Mouse (Mus musculus) thymus, postnatal 10 days (tissue): ENCODE results near the gene 2310061I04Rik.

ENCODE experiments used
- DNase-seq, 2 experiments: peaks; one replicate each; pipeline ENCODE4 v3.0.0; 2021; ENCODE audit warnings: low spot score in 2 of 2

2310061I04Rik gene

DNA sequence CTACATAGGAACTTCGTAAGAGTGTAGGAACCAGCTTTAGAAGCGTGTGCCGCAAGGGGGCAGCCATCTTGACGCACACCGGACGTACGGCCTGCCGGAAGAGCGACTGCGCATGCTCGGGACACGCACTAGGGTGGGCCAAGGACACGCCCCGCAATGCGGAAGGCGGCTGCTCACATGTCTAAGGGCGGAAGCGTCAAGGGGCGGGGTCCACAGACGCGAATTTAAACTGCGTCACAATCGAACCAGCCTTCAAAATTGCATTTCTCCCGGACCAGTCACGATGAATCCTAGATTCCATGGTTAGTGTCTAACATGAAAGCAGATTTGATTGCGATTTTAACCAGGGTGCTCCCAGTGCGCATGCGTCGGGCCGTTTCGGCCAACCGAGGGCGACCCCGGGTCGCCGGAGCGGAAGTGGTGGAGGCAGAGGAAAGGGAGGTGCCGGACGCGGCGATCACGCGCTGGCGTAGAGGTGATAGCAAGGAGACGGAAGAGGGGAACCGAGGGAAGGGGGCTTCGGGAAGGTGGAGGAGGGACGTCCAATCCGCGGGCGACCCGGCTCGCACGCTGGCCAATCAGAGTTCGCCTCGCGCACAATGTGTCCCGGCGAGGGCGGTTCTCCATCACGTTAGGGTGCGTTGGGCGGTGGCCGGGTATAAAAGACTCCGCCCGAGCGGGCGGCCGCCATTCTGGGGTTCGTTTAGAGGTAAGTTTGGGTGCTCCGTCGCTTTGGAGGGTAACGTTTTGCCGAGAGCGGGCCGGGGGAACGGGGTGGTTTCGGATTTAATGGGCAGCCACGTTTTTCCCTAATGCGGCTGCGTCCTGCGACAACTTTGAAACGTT lies 19.3 kb upstream of the 2310061I04Rik start, which contains the start of the genes Mrps18b and Ppp1r10:
Gene Mrps18b (minus strand): TSS at position 93 of the 846 bp plus-strand sequence.
Gene Ppp1r10 (plus strand): TSS at position 138 of the 846 bp plus-strand sequence.
- peak; percentile 99 to 100 for DNase-seq

DNA sequence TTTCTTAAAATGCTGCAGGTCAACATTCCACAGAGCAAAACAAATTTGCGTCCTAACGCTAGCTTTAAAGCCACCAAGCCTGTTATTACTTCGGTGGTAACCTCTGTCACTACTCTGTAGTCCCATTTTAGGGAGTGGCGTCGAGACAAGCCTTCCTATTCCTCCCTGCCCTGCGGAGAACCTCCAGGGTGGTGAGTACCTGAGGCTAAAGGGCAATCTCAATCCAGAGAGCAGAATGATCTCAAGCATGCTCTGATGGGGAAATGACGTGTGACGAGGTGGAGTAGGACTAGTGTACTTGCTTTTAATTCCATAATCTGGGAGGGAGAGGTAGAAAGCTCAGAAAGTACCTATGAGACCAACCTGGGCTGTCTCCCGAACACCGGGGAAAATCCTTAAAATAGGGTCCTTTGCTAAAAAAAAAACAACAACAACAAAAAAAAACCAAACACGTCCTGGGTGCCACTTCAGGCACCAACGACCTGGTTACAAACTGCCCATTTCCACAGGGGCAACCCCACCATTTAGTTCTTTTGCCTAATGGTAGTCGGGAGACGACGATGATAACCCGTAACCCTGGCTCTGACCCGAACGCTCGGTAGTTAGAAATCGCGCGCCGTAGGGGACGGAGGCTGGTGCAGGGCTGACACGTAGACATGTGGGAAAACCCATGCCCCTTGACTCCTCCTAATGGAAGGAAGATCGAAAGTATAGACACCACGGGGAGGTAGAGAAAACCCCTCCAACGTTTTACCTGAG lies 18.5 kb upstream of the 2310061I04Rik start:
- no peak for DNase-seq

DNA sequence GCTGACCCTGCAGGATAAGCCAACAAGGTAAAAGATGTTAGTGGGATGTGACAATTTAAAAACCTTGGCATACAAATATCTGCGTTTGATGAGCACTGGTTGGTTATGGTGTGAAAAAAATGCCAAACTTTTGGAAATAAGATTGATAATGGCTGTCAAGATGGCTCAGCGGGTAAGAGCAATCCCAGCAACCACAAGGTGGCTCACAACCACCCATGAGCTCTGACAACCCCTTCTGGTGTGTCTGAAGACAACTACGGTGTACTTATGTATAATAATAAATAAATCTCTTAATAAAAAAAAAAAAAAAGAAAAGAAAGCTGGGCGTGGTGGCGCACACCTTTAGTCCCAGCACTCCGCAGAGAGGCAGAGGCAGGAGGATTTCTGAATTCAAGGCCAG lies 17.7 kb upstream of the 2310061I04Rik start:
- DNase-seq = no peak

DNA sequence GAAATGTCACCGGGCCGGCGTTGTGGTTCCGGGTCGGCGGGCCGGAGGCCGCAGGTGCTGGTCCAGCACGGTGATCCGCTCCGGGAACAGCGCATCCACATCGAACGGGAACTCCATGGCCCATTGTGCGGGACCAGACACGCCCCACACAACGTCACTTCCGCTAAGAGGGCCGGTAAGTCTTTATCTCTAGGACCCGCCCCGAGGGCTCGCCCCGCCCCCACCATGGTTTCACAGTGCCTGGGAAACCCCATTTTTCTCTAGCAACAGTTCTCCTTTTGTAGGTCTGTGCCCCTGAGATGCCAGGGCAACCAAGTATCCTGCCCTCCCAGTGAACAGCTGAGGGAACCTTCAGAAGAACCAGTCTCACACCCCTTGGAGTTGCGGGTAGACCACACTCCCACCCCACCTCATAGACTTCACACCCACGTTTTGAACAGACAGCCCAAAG lies 12.7 kb upstream of the 2310061I04Rik start, which contains the start of gene Atat1:
Gene Atat1 (minus strand): TSS at position 157 of the 451 bp plus-strand sequence.
- peak; percentile 91 to 97 for DNase-seq

DNA sequence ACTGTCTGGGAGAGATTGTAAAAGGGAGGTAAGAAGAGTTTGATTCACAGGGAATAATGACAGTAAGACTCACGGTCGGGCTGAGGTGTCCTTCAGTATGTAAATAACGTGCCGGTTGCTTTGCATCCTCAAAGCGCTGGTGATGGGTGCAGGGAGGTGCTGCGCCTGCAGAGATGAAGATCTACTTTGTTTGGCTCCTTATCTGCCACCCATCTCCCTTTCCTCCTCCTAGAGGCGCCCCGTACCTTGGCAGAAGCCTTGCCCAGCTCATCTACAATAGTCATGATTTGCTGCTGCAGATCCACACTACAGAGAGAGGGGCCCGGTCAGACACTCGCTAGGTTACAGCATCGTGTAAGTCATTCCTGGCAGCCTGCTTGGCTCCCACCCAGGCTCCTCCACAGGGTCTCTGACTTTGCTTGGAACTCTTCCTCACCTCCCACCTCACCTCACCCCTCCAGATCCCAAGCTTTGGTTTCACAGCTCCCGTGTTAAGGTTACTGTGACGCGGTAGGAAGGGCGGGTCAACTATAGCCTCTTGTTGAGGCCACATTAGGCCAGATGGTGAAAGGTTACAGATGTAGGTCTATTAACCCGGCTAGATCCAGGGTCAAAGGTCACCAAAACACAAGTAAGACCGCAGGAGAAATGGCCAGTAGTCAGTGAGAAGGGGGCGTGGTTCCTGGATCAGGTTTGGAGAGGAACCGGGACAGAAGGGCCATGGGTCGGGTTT lies 12.1 kb upstream of the 2310061I04Rik start:
- no peak for DNase-seq

DNA sequence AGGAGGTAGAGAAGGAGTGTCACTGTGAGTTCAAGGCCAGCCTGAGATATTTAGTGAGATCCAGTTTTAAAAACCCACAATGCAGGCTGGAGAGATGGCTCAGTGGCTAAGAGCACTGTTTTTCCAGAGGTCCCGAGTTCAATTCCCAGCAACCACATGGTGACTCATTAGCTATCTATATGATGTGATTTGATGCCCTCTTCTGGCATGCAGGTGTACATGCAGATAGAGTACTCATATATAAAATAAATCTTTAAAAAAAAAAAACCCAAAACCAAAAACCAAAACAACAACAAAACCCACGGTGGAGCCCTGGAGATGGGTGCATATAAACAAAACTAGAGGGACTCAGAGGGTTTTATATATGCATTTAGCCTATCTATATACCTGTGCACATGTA lies 10.4 kb upstream of the 2310061I04Rik start:
- DNase-seq = no peak

DNA sequence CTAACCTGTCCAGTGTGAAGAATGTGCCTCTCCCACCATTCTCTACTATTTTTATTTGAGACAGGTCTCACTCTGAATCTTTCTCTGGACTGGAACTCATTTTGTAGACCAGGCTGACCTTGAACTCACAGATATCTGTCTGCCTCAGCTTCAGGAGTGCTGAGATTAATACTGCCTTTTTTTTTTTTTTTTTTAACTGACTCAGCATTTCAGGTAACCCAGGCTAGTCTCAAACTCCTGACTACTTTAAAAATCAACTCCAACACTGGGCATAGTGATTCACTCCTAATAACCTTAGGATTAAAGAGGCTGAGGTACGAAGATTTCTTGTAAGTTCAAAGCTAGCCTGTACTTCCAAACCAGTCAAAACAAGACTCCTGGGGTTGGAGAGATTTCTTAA lies 8.4 kb upstream of the 2310061I04Rik start:
- no peak for DNase-seq

DNA sequence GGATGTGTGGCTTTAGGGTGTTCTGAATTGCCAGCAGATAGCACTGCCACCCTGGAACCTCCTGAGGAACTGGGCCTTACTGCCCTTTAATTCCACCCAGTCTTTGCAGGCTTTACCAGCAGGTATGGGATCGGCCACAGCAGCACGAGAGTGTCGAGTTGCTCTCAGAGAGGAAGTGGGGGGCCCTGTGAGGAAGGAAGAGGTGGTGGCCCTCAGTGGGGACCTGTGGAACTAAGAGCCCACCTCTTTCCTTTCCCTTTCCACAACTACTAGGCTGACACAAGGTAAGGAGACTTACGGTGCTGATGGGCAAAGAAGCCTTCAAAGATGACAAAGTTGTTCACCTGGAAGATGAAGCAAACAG lies 6.7 kb upstream of the 2310061I04Rik start:
- peak in 1 of 2 experiments; percentile 37 for DNase-seq

DNA sequence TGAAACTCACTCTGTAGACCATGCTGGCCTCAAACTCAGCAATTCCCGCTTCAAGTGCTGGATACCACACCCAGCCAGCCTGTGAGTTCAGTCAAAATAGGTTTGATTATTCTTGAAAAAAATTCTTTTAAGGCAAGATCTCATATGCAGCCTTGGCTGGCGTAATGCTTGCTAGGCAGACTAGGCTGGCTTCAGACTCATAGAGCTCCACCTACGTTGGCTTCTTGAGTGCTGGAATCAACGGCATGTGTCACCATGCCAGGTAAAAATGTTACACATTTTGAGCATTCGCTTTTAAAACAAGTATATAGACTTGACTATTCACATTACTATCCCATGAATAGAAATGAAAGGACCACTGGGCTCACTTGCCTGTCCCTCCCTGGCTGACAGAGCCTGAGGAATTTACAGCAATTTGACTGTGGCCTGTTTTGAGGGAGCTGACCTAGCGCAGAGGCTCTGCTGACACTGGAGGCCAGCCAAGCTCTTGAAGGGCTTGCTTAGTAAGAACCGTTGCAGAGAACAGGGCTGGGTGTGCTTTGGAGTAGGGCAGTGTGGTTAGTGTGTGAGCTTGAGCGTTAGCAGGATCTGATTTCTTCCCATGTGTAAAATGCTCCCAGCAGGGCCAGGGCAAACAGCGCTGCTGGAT lies 6.2 kb upstream of the 2310061I04Rik start:
- DNase-seq = no peak

DNA sequence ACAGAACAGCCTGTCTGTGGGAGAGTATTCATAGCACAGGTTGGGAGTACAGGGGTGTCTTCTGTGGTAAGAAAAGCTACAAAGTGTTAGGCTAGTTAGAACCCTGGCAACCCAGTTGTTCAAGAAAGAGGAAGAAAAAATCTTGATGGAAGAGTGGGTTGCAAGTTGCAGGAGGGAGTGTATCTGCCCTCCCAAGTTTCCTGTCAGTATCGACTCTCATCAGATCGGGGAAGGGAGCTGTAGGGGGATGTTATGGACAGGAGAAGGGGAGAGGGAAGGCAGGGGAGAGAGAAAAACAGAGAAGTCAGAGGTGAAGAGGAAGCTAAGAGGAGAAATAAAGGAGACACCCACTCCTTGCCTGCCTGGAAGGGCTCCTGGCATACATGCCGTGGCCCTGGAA lies 3.4 kb upstream of the 2310061I04Rik start:
- DNase-seq = no peak

DNA sequence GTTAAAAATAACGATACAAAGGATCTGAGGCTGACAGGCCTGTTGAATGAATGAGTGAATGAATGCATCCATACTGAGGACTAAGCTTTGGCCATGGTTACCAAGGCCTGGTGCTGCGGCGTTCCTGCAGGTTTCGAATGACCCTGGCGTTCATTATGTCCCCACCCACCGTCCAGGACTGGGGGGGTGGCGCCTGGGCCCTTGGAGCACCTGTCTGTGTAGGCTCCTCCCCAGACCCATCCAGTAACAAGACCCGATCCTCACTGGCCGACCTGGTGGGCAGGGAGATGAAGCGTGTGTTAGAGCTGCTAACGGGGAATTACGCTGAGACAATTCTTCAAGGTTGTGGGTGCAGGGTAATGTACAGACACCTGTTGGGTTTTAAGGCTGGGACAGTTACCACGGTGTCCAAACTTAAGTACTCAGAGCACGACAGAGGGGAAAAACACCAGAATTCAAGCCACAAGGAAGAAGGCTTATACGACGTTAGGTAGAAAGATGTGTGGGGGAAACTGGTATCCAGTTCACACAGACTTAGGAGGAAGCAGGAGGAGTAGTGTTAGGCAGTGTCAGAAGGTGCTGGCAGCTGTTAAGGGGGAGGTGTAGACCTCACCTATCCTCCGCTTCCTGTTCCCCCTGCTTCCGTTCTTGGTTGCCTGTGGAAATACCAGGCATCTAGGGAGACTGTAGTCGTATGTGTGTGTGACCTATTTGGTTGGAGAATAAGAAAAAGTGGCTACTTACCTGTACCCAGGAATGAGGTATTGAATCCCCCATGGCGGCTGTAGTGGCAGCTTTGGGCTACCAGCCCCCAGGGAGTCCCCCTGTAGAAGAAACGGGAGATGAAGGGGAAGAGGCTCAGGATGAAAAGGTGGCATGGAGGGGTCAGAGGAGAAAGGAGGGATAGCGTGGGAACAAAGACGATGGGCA lies 678 bp upstream of the 2310061I04Rik start:
- DNase-seq = peak in 1 of 2 experiments; percentile 18

DNA sequence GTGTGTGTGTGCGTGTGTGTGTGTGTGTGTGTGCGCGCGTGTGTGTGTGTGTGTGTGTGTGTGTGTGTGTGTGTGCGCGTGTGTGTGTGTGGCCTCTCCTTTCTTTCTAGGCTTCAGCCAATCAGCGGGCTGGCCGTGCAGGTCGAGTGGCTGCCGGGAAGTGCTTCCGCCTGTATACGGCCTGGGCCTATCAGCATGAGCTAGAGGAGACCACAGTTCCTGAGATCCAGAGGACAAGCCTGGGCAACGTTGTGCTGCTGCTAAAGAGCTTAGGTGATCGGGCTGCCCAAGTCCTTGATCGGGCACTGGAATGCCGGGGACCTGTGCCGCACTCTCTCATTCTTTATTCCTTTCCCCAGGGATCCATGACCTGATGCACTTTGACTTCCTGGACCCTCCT lies 9.5 kb downstream of the 2310061I04Rik start:
- no peak for DNase-seq

DNA sequence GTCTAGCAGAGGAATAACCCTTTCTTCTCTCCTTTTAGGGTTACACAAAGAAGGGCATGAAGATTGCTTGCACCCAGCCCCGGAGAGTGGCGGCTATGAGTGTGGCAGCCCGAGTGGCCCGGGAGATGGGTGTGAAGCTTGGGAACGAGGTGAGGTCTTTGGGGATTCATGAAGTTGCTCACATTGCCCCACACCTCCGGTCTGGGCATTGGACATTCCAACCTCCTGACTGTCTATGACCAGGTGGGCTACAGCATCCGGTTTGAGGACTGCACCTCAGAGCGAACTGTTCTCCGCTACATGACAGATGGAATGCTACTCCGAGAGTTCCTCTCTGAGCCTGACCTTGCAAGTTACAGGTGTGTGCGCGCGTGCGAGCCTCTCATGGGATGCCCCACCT lies 13.5 kb downstream of the 2310061I04Rik start:
- no peak for DNase-seq

DNA sequence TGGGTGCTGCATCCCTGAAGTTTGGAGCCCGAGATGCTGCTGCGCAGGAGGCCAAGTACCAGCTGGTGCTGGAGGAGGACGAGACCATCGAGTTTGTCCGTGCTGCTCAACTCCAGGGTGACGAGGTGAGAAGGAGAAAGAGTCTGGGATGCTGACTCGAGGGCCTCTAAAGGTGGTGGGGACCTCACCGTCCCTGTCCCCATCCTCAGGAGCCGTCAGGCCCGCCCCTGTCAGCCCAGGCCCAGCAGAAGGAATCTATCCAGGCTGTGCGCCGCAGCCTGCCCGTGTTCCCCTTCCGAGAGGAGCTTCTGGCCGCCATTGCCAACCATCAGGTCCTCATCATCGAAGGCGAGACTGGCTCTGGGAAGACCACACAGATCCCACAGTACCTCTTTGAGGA lies 14.3 kb downstream of the 2310061I04Rik start:
- no peak for DNase-seq

DNA sequence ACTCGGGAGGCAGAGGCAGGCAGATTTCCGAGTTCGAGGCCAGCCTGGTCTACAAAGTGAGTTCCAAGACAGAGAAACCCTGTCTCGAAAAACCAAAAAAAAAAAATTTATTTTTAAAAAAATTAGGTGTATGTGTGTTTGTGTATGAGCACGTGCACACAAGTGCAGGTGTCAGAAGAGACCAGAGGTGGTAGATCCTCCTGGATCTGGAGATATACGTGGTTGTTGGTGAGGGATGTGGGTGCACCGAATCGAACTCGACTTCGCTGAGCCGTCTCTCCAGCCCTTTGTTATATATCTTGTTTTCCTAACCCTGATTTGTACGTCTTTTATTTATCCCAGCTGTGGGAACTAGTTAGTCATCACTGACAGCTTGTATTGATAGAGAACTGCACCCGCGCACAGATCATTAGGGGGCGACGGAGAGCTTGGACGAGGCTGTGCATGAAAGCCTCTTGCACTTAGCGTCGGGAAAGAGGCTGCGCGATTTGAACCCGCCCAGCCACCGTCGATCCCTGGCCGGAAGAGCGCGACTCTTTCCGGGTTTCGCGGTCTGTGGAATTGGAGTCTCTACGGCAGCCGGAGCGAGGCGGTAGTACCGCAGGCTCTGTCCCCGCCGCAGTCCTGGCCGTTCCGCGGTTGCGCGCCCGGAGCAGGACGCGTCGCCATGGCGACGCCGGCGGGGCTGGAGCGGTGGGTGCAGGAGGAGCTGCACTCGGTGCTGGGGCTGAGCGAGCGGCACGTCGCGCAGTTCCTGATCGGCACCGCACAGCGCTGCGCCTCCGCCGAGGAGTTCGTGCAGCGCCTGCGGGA lies 17.8 kb downstream of the 2310061I04Rik start, which contains the start of gene Dhx16:
Gene Dhx16 (plus strand): TSS at position 575 of the 813 bp plus-strand sequence.
- DNase-seq = peak; percentile 90 to 96

DNA sequence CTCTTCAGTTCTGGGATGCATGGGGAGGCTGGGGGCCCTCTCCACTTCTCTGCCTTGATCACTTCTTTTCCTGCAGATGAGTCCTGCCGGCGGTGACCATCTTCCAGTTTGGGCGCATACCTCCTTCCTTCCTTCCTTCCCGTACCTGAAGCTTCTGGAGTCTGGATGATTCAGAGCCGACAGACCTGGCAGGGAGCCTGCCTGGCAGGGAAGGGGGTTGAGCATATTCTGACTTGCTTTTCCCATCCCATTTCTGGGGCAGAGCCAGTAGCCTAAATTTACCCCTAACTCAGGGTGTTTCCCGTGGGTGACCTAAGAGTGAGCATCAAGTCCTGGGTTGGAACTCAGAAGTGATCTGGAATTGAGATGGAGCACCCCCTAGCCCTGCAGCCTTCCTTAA lies 22.5 kb downstream of the 2310061I04Rik start:
- no peak for DNase-seq

DNA sequence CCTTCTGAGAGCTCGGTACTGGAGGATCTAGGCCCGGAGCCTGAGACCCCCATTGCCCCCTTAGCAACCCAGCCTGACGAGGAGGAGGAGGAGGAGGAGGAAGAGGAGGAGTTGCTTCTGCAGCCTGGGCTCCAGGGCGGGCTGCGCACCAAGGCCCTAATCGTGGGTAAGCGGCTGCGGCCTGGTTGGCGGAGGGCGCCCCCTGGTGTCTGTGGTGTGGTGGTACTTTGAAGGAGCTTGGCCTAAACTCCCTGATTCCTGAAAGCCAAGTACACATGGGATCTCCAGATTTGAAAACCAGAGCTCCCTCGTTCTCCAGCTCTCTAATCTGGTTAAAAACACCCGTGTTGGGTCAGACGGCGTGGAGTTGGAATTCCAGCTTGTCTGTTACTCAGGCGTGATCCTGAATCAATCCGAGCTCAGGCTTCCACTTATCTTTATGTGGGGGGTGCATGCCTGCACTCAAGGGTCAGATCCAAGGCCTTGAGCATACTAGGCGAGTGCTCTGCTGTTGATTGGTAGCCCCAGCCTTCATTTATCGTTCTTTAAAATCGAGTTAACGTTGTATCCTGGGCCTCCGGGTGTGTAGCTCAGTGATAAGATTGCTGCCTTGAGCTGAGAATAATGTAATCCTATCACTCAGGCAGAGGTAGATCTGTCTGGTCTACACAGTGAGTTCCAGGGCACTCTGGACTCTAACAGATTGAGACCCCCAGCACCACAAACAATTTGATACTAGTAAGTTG lies 23.3 kb downstream of the 2310061I04Rik start:
- DNase-seq = peak; percentile 74 to 93

DNA sequence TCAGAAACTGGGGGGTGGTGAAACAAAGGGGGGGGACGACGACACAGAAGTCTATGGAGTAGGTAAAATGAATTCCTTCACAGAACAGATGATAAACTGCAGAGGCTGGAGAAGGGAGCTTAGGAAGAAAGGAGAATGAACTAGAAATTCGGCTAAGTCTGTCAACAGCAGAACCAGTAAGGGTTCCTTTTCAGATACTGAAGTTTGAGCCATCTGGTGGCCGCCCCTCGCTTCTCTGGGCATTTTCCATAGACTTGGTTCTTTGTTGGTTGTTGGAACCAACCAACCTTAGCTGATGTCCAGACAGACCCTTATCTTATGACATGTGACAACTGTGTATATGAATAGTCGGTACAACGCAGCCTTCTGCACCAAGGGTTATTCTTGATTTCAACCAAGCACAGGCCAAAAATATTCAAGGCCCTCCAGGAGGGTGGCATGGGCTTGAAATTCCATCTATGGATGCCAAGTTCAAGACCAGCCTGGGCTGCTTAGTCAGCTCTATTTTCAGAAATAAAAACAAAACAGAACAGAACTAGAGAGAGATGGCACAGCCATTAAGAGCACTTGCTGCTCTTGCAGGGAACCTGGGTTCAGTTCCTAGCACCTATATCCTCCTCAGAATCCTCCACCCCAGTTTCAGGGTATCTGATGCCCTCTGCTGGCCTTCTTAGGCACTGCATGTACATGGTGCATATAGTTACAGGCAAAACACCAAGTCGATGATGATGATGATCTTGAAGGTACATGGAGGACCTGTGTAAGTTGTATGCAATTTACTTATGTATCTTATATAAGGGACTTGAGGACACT lies 26.1 kb downstream of the 2310061I04Rik start:
- peak; percentile 46 to 64 for DNase-seq
